Mouse (Mus musculus) spleen, adult 2 months (tissue): ENCODE measurements around the gene Prkab2. TPM values are rescaled to one million over a fixed set of nuclear protein-coding genes. Genes with fewer than 3 reads are reported as not detected.

Experiments
- DNase-seq, 2 experiments: peaks; one replicate each; pipeline versions ENCODE4 v3.0.0 to v3.0.0-alpha.2; 2012 to 2021; ENCODE audit warnings: low spot score in 2 of 2, low read depth in 1 of 2
- H3K27ac ChIP-seq: fragments of 200-500 bp; 2 replicates; pipeline ENCODE4 v1.5.1; 2012; ENCODE audit warnings: low read length, inconsistent platforms; ENCODE audit not compliant: insufficient read depth
- H3K27me3 ChIP-seq: fragments of 200-500 bp; 2 replicates; pipeline ENCODE4 v1.6.1; 2012; ENCODE audit warnings: mild to moderate bottlenecking, moderate library complexity, low read length, inconsistent platforms; ENCODE audit not compliant: control insufficient read depth, insufficient read depth
- H3K36me3 ChIP-seq: fragments of 200-500 bp; 2 replicates; pipeline ENCODE4 v1.6.1; 2012; ENCODE audit warnings: mild to moderate bottlenecking, low read length, inconsistent platforms; ENCODE audit not compliant: control insufficient read depth, insufficient read depth
- H3K4me1 ChIP-seq: fragments of 200-500 bp; 2 replicates; pipeline ENCODE4 v1.6.1; 2011; ENCODE audit warnings: inconsistent platforms; ENCODE audit not compliant: control insufficient read depth, insufficient read depth, insufficient read length
- H3K4me3 ChIP-seq: fragments of 200-500 bp; 2 replicates; pipeline ENCODE4 v1.5.1; 2011; ENCODE audit warnings: mild to moderate bottlenecking, inconsistent platforms; ENCODE audit not compliant: insufficient read depth, insufficient read length; ENCODE audit errors: extremely low read depth
- CTCF ChIP-seq: fragments of 200-500 bp; IDR thresholded peaks from 2 replicates; pipeline ENCODE4 v1.5.1; 2011; ENCODE audit warnings: mild to moderate bottlenecking, inconsistent platforms; ENCODE audit not compliant: insufficient read depth, insufficient read length, insufficient replicate concordance; ENCODE audit errors: extremely low read depth
- POLR2A ChIP-seq: fragments of 200-500 bp; IDR thresholded peaks from 2 replicates; pipeline ENCODE4 v1.6.1; 2011; ENCODE audit warnings: low read depth, low read length, inconsistent platforms
- WGBS: fragments of 180-500 bp; shearing (Covaris S2); methylation state at CpG from one replicate; pipeline ENCODE4 v1.1.7; 2018; 5-methylcytosine and 5-hydroxymethylcytosine counted together
- polyA plus RNA-seq: library from polyadenylated mRNA; depleted of rRNA; stranded (reverse); fragments of >200 nt; gene quantifications from 2 replicates; pipeline ENCODE4 v1.2.3, GENCODE M21; 2012

Gene Prkab2
- polyA plus RNA-seq, 1 experiment = 4.9 TPM

DNA sequence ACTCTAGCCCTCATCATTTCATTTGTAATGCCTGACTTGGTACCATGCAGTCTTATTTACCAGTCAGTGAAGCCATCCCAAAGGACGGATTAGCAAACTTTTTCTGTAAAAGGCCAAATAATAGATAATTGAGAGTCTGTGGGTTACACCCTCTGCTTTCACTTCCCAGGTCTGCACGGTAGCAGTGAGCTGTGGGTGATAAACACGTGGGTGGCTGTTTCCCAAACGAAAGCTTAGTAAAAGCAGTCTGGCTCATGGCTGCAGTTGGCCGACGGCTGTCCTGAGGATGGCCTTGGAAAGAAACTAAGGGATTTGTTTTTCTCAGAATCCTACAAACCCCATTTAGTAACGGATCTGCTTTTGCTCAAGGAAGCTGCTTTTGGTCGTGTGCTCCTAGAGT lies 3.2 kb downstream of the Prkab2 start:
- WGBS = 47% methylated on average over 8 of the region's 8 CpGs
- H3K27me3 ChIP-seq = no peaks in the 10 kb centered on the region
- peaks cover 16% of the 10 kb centered on the region for H3K36me3 ChIP-seq

DNA sequence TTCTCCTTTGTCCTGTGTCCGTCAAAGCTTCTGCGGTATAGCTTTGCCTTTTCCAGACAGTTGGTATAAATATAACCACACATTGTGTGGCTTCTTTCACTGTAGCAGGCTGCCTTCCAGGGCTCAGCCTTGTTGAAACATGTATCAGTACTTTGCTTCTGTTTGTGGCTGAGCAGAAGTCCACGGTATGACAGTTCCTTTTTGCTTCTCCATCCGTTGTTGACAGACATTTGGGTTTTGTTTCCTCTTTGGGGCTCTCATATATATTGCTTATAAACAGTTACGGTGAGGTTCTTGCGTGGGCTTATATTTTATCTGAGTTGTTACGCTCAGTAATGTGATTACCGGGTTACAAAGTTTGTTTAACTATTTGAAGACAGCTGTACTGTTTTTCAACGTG lies 7.5 kb downstream of the Prkab2 start:
- Histone ChIP-seq H3K27ac (no peak overlapping the region), H3K4me1 (peaks cover 6% of the 10 kb centered on the region), H3K27me3 (no peaks in the 10 kb centered on the region), H3K4me3 (no peak overlapping the region), H3K36me3 (peaks cover 33% of the 10 kb centered on the region)
- no peak for DNase-seq
- no peak for TF ChIP-seq CTCF
- no peak for TF ChIP-seq POLR2A
- WGBS = 67% methylated on average over 9 of the region's 9 CpGs

More for the DNA sequence above, 3.2 kb downstream of the Prkab2 start:
- H3K4me3 ChIP-seq = no peak overlapping the region
- peaks cover 10% of the 10 kb centered on the region for H3K4me1 ChIP-seq
- DNase-seq = peak; percentile 11 to 26
- peak overlapping the region; percentile 18; the same call in 1 of the 2 replicates for H3K27ac ChIP-seq
- no peak for TF ChIP-seq CTCF
- TF ChIP-seq POLR2A = no peak

DNA sequence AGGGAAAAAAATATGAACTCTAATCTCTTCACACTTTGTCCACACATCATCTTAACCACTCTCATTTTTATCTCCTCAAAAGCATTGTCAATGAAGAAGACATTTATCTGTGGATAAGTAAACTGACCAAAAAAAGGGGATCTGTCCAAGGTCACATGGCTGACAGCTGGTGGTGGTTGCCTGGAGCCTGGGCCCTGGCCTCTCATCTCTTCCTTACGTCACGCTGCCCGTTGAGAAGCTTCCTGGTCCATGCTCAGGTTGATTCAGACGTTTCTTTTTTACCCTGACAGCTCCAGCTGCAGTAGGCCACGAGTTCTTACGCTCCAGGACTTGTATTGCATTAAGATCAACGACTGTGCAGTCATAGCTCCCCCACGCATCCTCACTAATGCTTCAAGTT lies 8.2 kb downstream of the Prkab2 start:
- WGBS = 70% methylated on average over 8 of the region's 8 CpGs
- no peak for DNase-seq
- no peak overlapping the region for H3K27ac ChIP-seq
- TF ChIP-seq POLR2A (no peak), CTCF (no peak)
- H3K36me3 ChIP-seq = peaks cover 36% of the 10 kb centered on the region
- H3K4me3 ChIP-seq = no peak overlapping the region
- peaks cover 4% of the 10 kb centered on the region; the same call in 1 of the 2 replicates for H3K4me1 ChIP-seq
- no peaks in the 10 kb centered on the region for H3K27me3 ChIP-seq

DNA sequence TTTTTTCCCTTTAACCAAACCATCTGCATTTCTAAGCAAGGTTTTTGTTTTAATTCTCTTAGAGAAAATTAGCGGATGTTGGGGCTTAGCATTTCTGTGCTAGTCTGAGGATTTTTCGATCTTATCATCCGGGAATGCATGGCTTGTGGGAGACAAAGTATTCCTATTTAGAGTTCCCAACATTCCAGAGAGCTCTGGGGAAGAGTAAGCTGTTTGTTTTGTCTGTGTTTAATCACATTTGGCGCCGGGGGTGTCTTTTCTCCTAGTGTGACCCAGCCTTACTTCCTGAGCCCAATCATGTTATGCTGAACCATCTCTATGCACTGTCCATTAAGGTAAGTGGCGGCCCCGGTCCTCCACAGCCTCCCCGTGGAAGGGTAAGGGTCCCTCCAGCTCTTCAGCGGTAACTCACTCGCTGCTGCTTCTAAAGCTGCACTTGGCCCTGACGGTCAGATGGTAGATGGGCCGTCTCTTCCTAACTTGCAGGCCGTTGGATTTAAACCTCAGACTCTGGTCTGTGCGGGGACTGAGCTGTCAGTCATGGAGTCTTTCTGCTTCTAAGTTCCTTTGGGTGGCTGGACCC lies 9.2 kb downstream of the Prkab2 start:
- Histone ChIP-seq H3K27ac (no peak overlapping the region), H3K4me3 (no peak overlapping the region), H3K27me3 (no peaks in the 10 kb centered on the region), H3K36me3 (peaks cover 39% of the 10 kb centered on the region), H3K4me1 (no peaks in the 10 kb centered on the region)
- no peak for DNase-seq
- 91% methylated on average over 14 of the region's 14 CpGs for WGBS
- no peak for TF ChIP-seq POLR2A
- no peak for TF ChIP-seq CTCF

DNA sequence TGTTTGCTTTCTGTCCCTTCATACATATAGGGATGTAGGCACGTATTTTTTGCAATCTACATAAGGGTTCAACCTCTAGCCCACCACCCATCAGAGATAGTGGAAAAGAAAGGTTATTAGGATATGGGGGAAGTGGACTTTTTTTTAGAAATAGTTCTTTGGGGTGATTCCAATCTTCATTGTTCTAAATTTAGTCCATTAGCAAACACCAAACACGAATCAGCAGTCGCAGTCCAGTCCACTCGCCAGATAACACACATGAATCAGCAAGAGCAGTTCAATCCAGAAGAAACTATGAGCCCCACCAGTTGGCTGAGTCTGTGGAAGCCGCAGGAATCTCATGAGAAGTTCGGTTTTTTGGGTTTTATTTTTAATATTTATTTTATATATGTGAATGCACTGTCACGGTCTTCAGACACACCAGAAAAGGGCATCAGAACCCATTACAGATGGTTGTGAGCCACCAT lies 16.7 kb downstream of the Prkab2 start, which contains the start of gene Gm17651:
Gene Gm17651, minus strand, starts transcription at position 51 of the 467 bp plus-strand sequence.
- Histone ChIP-seq H3K27me3 (no peaks in the 10 kb centered on the region), H3K4me3 (no peak within 1 kb of the TSS), H3K36me3 (peaks cover 10% of the 10 kb centered on the region), H3K27ac (no peak within 1 kb of the TSS), H3K4me1 (no peaks in the 10 kb centered on the region)
- DNase-seq = no peak
- no peak for TF ChIP-seq POLR2A
- no peak for TF ChIP-seq CTCF
- WGBS = 83% methylated on average over 7 of the region's 7 CpGs

DNA sequence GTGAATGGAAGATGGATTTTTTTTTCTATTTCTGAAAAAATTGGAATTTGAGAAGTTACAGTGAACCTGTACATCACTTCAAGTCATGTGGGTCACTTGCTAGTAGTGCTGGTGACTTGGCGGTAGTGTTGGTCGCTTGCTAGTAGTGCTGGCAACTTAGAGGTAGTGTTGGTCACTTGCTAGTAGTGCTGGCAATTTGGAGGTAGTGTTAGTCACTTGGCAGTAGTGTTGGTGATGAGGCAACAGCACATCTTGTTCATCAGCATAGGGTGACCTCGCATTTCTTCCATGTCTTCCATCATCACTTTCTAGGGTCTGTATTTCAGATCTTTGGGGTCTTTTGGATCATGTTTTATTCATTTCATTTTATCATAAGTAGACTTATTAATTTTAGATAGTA lies 18.1 kb downstream of the Prkab2 start:
- Histone ChIP-seq H3K4me1 (no peaks in the 10 kb centered on the region), H3K4me3 (no peak overlapping the region), H3K36me3 (0 out of 2 replicates have a peak, but pooled peaks cover 2% of the 10 kb centered on the region), H3K27ac (no peak overlapping the region), H3K27me3 (no peaks in the 10 kb centered on the region)
- WGBS = 96% methylated on average over 3 of the region's 3 CpGs
- TF ChIP-seq POLR2A (no peak), CTCF (no peak)
- no peak for DNase-seq

DNA sequence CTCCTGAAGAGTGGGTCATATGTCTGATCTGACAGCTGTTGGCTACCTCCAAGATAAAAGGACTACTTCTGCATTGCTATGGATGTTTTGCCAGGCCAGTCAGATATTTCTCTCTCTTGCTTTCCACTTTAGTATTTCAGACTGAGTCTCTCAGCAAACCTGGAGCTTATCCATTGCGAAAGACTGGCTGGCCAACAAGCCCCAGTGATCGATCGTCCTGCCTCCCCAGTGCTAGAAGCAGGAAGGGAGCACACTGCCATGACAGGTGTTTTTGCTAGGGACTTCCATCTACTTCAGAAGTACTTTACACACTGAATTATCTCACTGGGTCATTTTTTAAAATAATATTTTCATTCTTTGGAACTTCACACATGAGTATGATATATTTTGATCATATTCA lies 20.4 kb downstream of the Prkab2 start:
- H3K4me1 ChIP-seq = no peaks in the 10 kb centered on the region
- H3K27me3 ChIP-seq = no peaks in the 10 kb centered on the region
- no peaks in the 10 kb centered on the region for H3K36me3 ChIP-seq
- no peak for TF ChIP-seq CTCF
- no peak for TF ChIP-seq POLR2A
- no peak overlapping the region for H3K27ac ChIP-seq
- WGBS = 91% methylated on average over 3 of the region's 3 CpGs
- no peak for DNase-seq
- H3K4me3 ChIP-seq = no peak overlapping the region
